Mouse (Mus musculus) intestine, postnatal 0 days (tissue): ENCODE measurements around the gene Ctxn1. TPM values are rescaled to one million over a fixed set of nuclear protein-coding genes. Genes with fewer than 3 reads are reported as not detected.

Experiments
- ATAC-seq: fragments of 200-750 bp; cut with Nextera tagmentation; 2 replicates; pipeline ENCODE4 v1.8.0; 2017; ENCODE audit warnings: mild to moderate bottlenecking, moderate TSS enrichment, moderate library complexity
- H3K27ac ChIP-seq: fragments of 300-500 bp; sonication (generic); 2 replicates; pipeline ENCODE4 v1.5.1; 2014; ENCODE audit warnings: mild to moderate bottlenecking, low read depth, low read length, moderate library complexity
- H3K27me3 ChIP-seq: fragments of 300-500 bp; sonication (generic); replicated peaks from 2 replicates; pipeline ENCODE4 v1.6.1; 2014; ENCODE audit warnings: low read length, mixed read lengths; ENCODE audit not compliant: control insufficient read depth, insufficient read depth
- H3K36me3 ChIP-seq: fragments of 300-500 bp; sonication (generic); 2 replicates; pipeline ENCODE4 v1.6.1; 2014; ENCODE audit warnings: mild to moderate bottlenecking, moderate library complexity; ENCODE audit not compliant: control insufficient read depth, insufficient read depth
- H3K4me1 ChIP-seq: fragments of 300-500 bp; sonication (generic); replicated peaks from 2 replicates; pipeline ENCODE4 v1.6.1; 2014; ENCODE audit warnings: antibody characterized with exemption, low read length, mixed read lengths; ENCODE audit not compliant: control insufficient read depth, insufficient read depth
- H3K4me2 ChIP-seq: fragments of 300-500 bp; sonication (generic); replicated peaks from 2 replicates; pipeline ENCODE4 v1.6.1; 2014; ENCODE audit warnings: low read depth, mild to moderate bottlenecking, moderate library complexity
- H3K4me3 ChIP-seq: fragments of 300-500 bp; sonication (generic); 2 replicates; pipeline ENCODE4 v1.5.1; 2014; ENCODE audit warnings: low read depth, low read length
- H3K9ac ChIP-seq: fragments of 300-500 bp; sonication (generic); 2 replicates; pipeline ENCODE4 v1.6.1; 2014; ENCODE audit warnings: mild to moderate bottlenecking, low read depth, low read length
- H3K9me3 ChIP-seq: fragments of 300-500 bp; sonication (generic); 2 replicates; pipeline ENCODE4 v1.6.1; 2016; ENCODE audit warnings: mixed run types; ENCODE audit not compliant: control insufficient read depth
- CTCF ChIP-seq: sonication (generic); IDR thresholded peaks from 2 replicates; pipeline ENCODE4 v1.5.1; 2016; ENCODE audit warnings: low read depth, mild to moderate bottlenecking, control low read depth, antibody characterized with exemption, moderate library complexity
- WGBS: fragments of 180-500 bp; shearing (Covaris S2); extraction: QIAGEN DNeasy Blood & Tissue Kit; methylation state at CpG from one replicate; pipeline ENCODE4 v1.1.7; 2014; 5-methylcytosine and 5-hydroxymethylcytosine counted together
- polyA plus RNA-seq: library from polyadenylated mRNA; unstranded; fragments of >200 nt; fragmentation: Nextera tagmentation; extraction: Ambion mirVana; gene quantifications from 2 replicates; pipeline ENCODE4 v1.2.1, GENCODE M21; 2015

Gene Ctxn1
- polyA plus RNA-seq, 1 experiment from 2014 or later, result 29.4 TPM

DNA sequence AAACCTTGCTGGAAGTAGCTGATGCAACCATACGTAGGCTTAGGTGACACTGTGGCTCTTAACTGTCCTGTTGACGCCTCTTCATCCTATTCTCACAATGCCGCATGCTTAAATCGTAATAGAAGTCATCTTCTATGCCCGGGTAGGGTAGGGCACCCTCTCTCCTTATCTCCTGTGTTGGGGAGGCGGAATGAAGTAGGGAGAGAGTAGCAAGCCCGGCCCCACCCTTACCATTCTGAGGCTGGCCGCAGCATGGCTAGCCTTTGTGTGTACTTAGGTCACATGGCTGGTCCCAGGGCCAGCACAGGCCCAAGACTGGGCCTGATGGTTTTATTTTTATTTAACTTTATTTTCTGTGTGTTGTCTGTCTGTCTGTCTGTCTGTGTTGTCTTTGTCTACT is 11.8 kb downstream of the Ctxn1 start:
- no peaks in the 10 kb centered on the region for H3K27me3 ChIP-seq
- TF ChIP-seq CTCF, result no peak
- ATAC-seq, result no peak
- H3K36me3 ChIP-seq, result peaks cover 60% of the 10 kb centered on the region
- H3K4me3 ChIP-seq, result no peak overlapping the region
- 82% methylated on average over 8 of the region's 8 CpGs for WGBS
- no peak overlapping the region for H3K9ac ChIP-seq
- H3K4me2 ChIP-seq, result no peak overlapping the region
- no peak overlapping the region; the same call in 1 of the 2 replicates for H3K27ac ChIP-seq
- no peaks in the 10 kb centered on the region for H3K4me1 ChIP-seq
- H3K9me3 ChIP-seq, result no peaks in the 10 kb centered on the region

DNA sequence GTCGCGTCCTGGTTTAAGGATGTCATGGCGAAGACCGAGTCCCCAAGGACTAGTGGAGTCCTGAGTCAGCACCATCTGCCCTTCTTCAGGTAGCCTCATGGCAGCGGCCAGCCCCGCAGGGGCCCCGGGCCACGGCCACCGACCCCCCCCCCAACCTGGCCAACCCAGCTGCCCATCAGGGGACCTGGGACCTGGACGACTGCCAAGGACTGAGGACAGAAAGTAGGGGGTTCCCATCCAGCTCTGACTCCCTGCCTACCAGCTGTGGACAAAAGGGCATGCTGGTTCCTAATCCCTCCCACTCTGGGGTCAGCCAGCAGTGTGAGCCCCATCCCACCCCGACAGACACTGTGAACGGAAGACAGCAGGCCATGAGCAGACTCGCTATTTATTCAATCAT is 13.3 kb downstream of the Ctxn1 start:
- H3K4me2 ChIP-seq, result no peak overlapping the region
- no peaks in the 10 kb centered on the region for H3K4me1 ChIP-seq
- H3K27ac ChIP-seq, result no peak overlapping the region
- H3K9ac ChIP-seq, result no peak overlapping the region; the same call in 1 of the 2 replicates
- H3K36me3 ChIP-seq, result peaks cover 60% of the 10 kb centered on the region
- 88% methylated on average over 12 of the region's 13 CpGs for WGBS
- TF ChIP-seq CTCF, result no peak
- H3K4me3 ChIP-seq, result no peak overlapping the region
- ATAC-seq, result no peak
- H3K9me3 ChIP-seq, result no peaks in the 10 kb centered on the region
- no peaks in the 10 kb centered on the region for H3K27me3 ChIP-seq

GRCm38 (mm10) chr8:4245061-4245460 is 14.0 kb downstream of the Ctxn1 start:
- H3K9me3 ChIP-seq, result no peaks in the 10 kb centered on the region
- no peaks in the 10 kb centered on the region for H3K27me3 ChIP-seq
- ATAC-seq, result no peak
- H3K4me3 ChIP-seq, result no peak overlapping the region
- peaks cover 2% of the 10 kb centered on the region; the same call in 1 of the 2 replicates for H3K4me1 ChIP-seq
- no peak overlapping the region for H3K27ac ChIP-seq
- WGBS, result 96% methylated on average over 5 of the region's 5 CpGs
- no peak overlapping the region for H3K4me2 ChIP-seq
- H3K36me3 ChIP-seq, result peaks cover 63% of the 10 kb centered on the region
- TF ChIP-seq CTCF, result no peak
- no peak overlapping the region for H3K9ac ChIP-seq

DNA sequence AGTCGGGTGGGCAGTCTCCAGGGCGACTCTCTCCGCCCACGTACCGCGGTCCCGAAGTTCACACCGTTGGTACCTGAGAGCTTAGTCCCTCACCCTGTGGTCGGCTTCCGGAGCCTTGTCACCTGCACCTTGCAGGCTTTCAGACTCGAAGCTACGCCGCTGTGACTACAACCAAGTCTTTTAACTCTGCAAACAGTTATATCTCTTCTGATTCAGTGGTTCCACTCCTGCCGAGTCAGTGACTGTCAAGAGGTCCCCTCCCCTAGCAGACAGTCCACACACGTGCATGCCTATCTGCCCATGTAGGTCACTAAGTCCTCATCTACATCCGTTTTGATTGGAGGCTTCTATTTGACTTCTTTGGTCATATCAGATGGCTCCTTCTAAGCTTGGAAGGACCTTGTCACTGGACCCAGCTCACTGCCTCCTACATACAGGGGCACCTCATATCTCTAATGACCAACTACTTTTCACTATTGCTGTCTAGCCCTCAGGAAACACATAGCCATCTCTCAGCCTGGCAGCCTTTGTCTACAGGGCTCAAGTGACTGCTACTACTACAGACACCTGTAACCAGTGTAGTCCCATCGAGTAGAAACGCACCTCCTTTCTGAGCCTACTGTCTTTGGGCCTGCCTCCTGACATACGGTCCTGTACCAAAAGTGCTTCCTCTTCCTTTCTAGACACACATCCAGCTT is 19.7 kb downstream of the Ctxn1 start:
- Histone ChIP-seq H3K4me3 (peak overlapping the region; percentile 79), H3K27ac (peak overlapping the region; percentile 87), H3K9ac (peak overlapping the region; percentile 73), H3K4me1 (peaks cover 10% of the 10 kb centered on the region; the same call in 1 of the 2 replicates), H3K9me3 (no peaks in the 10 kb centered on the region), H3K36me3 (peaks cover 23% of the 10 kb centered on the region), H3K4me2 (peak overlapping the region; percentile 75), H3K27me3 (no peaks in the 10 kb centered on the region)
- peak; percentile 26 for ATAC-seq
- TF ChIP-seq CTCF, result no peak
- WGBS, result 9% methylated on average over 19 of the region's 19 CpGs

GRCm38 (mm10) chr8:4238434-4239192 is 20.5 kb downstream of the Ctxn1 start, which contains the start of the genes Map2k7 and Gm49320:
TSS of gene Map2k7 (plus strand) at chr8:4238740.
TSS of gene Gm49320 (plus strand) at chr8:4238865.
- ATAC-seq, result peak; percentile 95
- H3K36me3 ChIP-seq, result peaks cover 16% of the 10 kb centered on the region
- peak within 1 kb of the TSS; percentile 75 for H3K4me2 ChIP-seq
- no peaks in the 10 kb centered on the region for H3K9me3 ChIP-seq
- peak; percentile 73 for TF ChIP-seq CTCF
- H3K27me3 ChIP-seq, result no peaks in the 10 kb centered on the region
- peaks cover 10% of the 10 kb centered on the region; the same call in 1 of the 2 replicates for H3K4me1 ChIP-seq
- H3K4me3 ChIP-seq, result peak within 1 kb of the TSS; percentile 79
- under 1% methylated on average over 65 of the region's 71 CpGs for WGBS
- H3K9ac ChIP-seq, result peak within 1 kb of the TSS; percentile 73
- peak within 1 kb of the TSS; percentile 87 for H3K27ac ChIP-seq

DNA sequence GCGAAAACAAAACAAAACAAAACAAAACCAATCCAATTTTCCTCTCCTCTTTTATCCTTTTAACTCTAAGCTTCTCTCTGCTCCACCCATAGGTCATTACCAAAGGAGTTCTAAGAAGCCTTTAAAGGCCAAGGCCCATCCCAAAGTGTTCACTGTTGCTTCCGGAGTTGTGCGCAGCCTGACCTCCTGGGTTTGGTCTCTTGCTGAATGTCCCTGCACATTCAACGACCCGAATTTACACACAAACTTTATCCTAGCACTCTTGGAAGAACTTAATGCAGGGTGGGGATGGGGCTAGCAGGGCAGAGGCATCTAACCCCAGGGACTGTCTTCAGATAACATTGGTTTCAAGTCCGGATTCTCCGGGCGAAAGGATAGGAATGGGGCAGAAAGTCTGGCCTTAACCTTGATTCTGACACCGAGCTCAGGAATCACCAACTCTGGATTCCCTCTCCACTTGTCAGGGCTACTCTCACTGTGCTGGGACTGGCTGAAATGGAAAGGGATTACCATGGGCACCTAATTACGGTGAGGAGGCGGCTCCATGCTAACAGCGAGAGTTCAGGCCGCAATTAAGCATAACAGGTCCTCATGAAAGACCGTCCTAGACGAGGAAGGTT is 21.1 kb downstream of the Ctxn1 start:
- ATAC-seq, result no peak; the same call in 1 of the 2 replicates

More for the DNA sequence above, 21.1 kb downstream of the Ctxn1 start:
- H3K4me1 ChIP-seq, result peaks cover 10% of the 10 kb centered on the region; the same call in 1 of the 2 replicates
- H3K9me3 ChIP-seq, result no peaks in the 10 kb centered on the region
- no peak for TF ChIP-seq CTCF
- no peaks in the 10 kb centered on the region for H3K27me3 ChIP-seq
- H3K9ac ChIP-seq, result peak overlapping the region; percentile 73
- peaks cover 9% of the 10 kb centered on the region for H3K36me3 ChIP-seq
- peak overlapping the region; percentile 79 for H3K4me3 ChIP-seq
- peak overlapping the region; percentile 75 for H3K4me2 ChIP-seq
- WGBS, result 14% methylated on average over 15 of the region's 15 CpGs
- peak overlapping the region; percentile 87 for H3K27ac ChIP-seq
